Mouse (Mus musculus): Measurements from ENCODE around the gene Lama4. TPM values are rescaled to one million over a fixed set of nuclear protein-coding genes. Genes with fewer than 3 reads are reported as not detected.

The Lama4 gene
- total and polyA plus RNA-seq, 3 experiments: not detected

GRCm38 (mm10) chr10:38965857-38966256 is 542 bp downstream of the Lama4 start:
- Histone ChIP-seq H3K36me3 (ENCODE audit: control insufficient read depth in 1 of 2, insufficient read depth in 2 of 2, low read length in 2 of 2) (no peaks in the 10 kb centered on the region), H3K27me3 (ENCODE audit: control insufficient read depth in 1 of 2, insufficient read depth in 2 of 2, low read length in 2 of 2) (no peaks in the 10 kb centered on the region), H3K4me3 (ENCODE audit: control insufficient read depth in 1 of 2, insufficient read depth in 1 of 2, low read depth in 2 of 2, low read length in 2 of 2) (no peak overlapping the region), H3K79me2 (ENCODE audit: control insufficient read depth, insufficient read depth, low read length, poor library complexity) (no peaks in the 10 kb centered on the region), H3K27ac (ENCODE audit: control insufficient read depth, low read depth, low read length) (no peak overlapping the region), H3K4me1 (ENCODE audit: control insufficient read depth in 1 of 2, insufficient read depth in 2 of 2, low read length in 2 of 2) (no peaks in the 10 kb centered on the region), H3K9me3 (replicated peaks; ENCODE audit: insufficient read depth, low read length) (no peaks in the 10 kb centered on the region), H3K9ac (ENCODE audit: control insufficient read depth, low read depth, low read length, poor library complexity, severe bottlenecking) (no peak overlapping the region)
- DNase-seq (ENCODE audit: low read depth, low spot score): no peak
- TF ChIP-seq UBTF (IDR thresholded peaks at IDR 0.05; ENCODE audit: borderline replicate concordance, insufficient read depth, low read depth, low read length): no peak

- Histone ChIP-seq H3K27me3 (ENCODE audit: control insufficient read depth in 1 of 2, insufficient read depth in 2 of 2, low read length in 2 of 2) (no peaks in the 10 kb centered on the region), H3K9me3 (replicated peaks; ENCODE audit: insufficient read depth, low read length) (no peaks in the 10 kb centered on the region), H3K36me3 (ENCODE audit: control insufficient read depth in 1 of 2, insufficient read depth in 2 of 2, low read length in 2 of 2) (no peaks in the 10 kb centered on the region), H3K4me3 (ENCODE audit: control insufficient read depth in 1 of 2, insufficient read depth in 1 of 2, low read depth in 2 of 2, low read length in 2 of 2) (no peak overlapping the region), H3K4me1 (ENCODE audit: control insufficient read depth in 1 of 2, insufficient read depth in 2 of 2, low read length in 2 of 2) (no peaks in the 10 kb centered on the region), H3K27ac (ENCODE audit: control insufficient read depth, low read depth, low read length) (no peak overlapping the region), H3K9ac (ENCODE audit: control insufficient read depth, low read depth, low read length, poor library complexity, severe bottlenecking) (no peak overlapping the region), H3K79me2 (ENCODE audit: control insufficient read depth, insufficient read depth, low read length, poor library complexity) (no peaks in the 10 kb centered on the region)
- no peak for DNase-seq (ENCODE audit: low read depth, low spot score)
- TF ChIP-seq GABPA (IDR thresholded peaks at IDR 0.05; ENCODE audit: low read depth, low read length): no peak
- TF ChIP-seq TCF12 (IDR thresholded peaks at IDR 0.05; ENCODE audit: low read depth, low read length): no peak
- TF ChIP-seq E2F4 (IDR thresholded peaks at IDR 0.05; ENCODE audit: borderline replicate concordance, low read depth, low read length): no peak
- no peak for TF ChIP-seq MAFK (IDR thresholded peaks at IDR 0.05; ENCODE audit: borderline replicate concordance, low read depth, low read length)
These were observed 1.3 kb downstream of the Lama4 start for GRCm38 (mm10) chr10:38966646-38967045.

GRCm38 (mm10) chr10:38968326-38969072 is 3.2 kb downstream of the Lama4 start:
- TF ChIP-seq BHLHE40 (IDR thresholded peaks at IDR 0.05; ENCODE audit: borderline replicate concordance, low read depth, low read length) (no peak), ZKSCAN1 (IDR thresholded peaks at IDR 0.05; ENCODE audit: low read depth, low read length) (no peak), MAFK (IDR thresholded peaks at IDR 0.05; ENCODE audit: borderline replicate concordance, low read depth, low read length) (no peak), NELFE (IDR thresholded peaks at IDR 0.05; ENCODE audit: low read depth, low read length) (no peak), EP300 (IDR thresholded peaks at IDR 0.05; ENCODE audit: low read depth in 1 of 2, low read length in 2 of 2) (no peak), SMC3 (IDR thresholded peaks at IDR 0.05; ENCODE audit: low read depth, low read length) (no peak), POLR2AphosphoS5 (IDR thresholded peaks at IDR 0.05; ENCODE audit: borderline replicate concordance, low read depth, low read length) (no peak)

More at GRCm38 (mm10) chr10:38968326-38969072, 3.2 kb downstream of the Lama4 start:
- Histone ChIP-seq H3K79me2 (ENCODE audit: control insufficient read depth, insufficient read depth, low read length, poor library complexity) (no peaks in the 10 kb centered on the region), H3K9ac (ENCODE audit: control insufficient read depth, low read depth, low read length, poor library complexity, severe bottlenecking) (no peak overlapping the region), H3K27me3 (ENCODE audit: control insufficient read depth in 1 of 2, insufficient read depth in 2 of 2, low read length in 2 of 2) (no peaks in the 10 kb centered on the region), H3K27ac (ENCODE audit: control insufficient read depth, low read depth, low read length) (no peak overlapping the region), H3K4me3 (ENCODE audit: control insufficient read depth in 1 of 2, insufficient read depth in 1 of 2, low read depth in 2 of 2, low read length in 2 of 2) (no peak overlapping the region), H3K9me3 (replicated peaks; ENCODE audit: insufficient read depth, low read length) (no peaks in the 10 kb centered on the region), H3K4me1 (ENCODE audit: control insufficient read depth in 1 of 2, insufficient read depth in 2 of 2, low read length in 2 of 2) (no peaks in the 10 kb centered on the region), H3K36me3 (ENCODE audit: control insufficient read depth in 1 of 2, insufficient read depth in 2 of 2, low read length in 2 of 2) (no peaks in the 10 kb centered on the region)
- no peak for DNase-seq (ENCODE audit: low read depth, low spot score)

Data from MEL (cell line).